Comparison of ENCODE assay signal across 8 mouse cellular contexts in genomic region chr4:40301076-40301789, GRCm38 (mm10). TPM values are rescaled to one million over a fixed set of nuclear protein-coding genes. Genes with fewer than 3 reads are reported as not detected.
A peak's percentile ranks its signal among the peaks of the same experiment; 100 is the strongest.
DNase-seq lines count a peak whose midpoint lies in the region; ATAC-seq and TF ChIP-seq lines count a peak whose summit lies in the region.

No protein-coding gene starts in this region.

- WGBS in forebrain, embryonic 13.5 days: 16% methylated on average over 16 of the region's 16 CpGs
- WGBS in large intestine, adult 2 months: 7% methylated on average over 16 of the region's 16 CpGs
- 6% methylated on average over 16 of the region's 16 CpGs for WGBS in liver, embryonic 16.5 days (ENCODE audit: insufficient replicate concordance)
- WGBS in neural tube, embryonic 12.5 days: 16% methylated on average over 16 of the region's 16 CpGs
- WGBS in stomach, postnatal 0 days: 9% methylated on average over 16 of the region's 16 CpGs

- H3K9ac ChIP-seq in CH12.LX (ENCODE audit: insufficient read depth, low read depth): no peak overlapping the region
- H3K9ac ChIP-seq in forebrain, embryonic 13.5 days: no peak overlapping the region
- no peak overlapping the region for H3K9ac ChIP-seq in liver, embryonic 16.5 days (ENCODE audit: low read depth, low read length)
- no peak overlapping the region for H3K9ac ChIP-seq in neural tube, embryonic 12.5 days
- no peak overlapping the region for H3K9ac ChIP-seq in stomach, postnatal 0 days (ENCODE audit: low read length)

- no peaks in the 10 kb centered on the region for H3K36me3 ChIP-seq in CH12.LX (replicated peaks in 1 of 2; ENCODE audit: control insufficient read depth in 1 of 2, insufficient read depth in 1 of 2, low read length in 1 of 2)
- H3K36me3 ChIP-seq in forebrain, embryonic 13.5 days (ENCODE audit: poor library complexity, severe bottlenecking): no peaks in the 10 kb centered on the region
- H3K36me3 ChIP-seq in liver, embryonic 16.5 days (ENCODE audit: control insufficient read depth, insufficient read depth): no peaks in the 10 kb centered on the region
- H3K36me3 ChIP-seq in neural tube, embryonic 12.5 days: no peaks in the 10 kb centered on the region
- H3K36me3 ChIP-seq in stomach, postnatal 0 days (ENCODE audit: control insufficient read depth, insufficient read depth, low read length): no peaks in the 10 kb centered on the region

- in situ Hi-C loops in CH12.LX (cut with MboI; ENCODE audit: low pct_ligation_motif_present, low pct_unique_long_range_greater_than_20kb, low sequenced_read_pairs): no loop called here

- no peaks in the 10 kb centered on the region for H3K79me2 ChIP-seq in CH12.LX (replicated peaks; ENCODE audit: control insufficient read depth, extremely low read depth, insufficient read depth, poor library complexity, severe bottlenecking)

- TF ChIP-seq EP300 in CH12.LX (IDR thresholded peaks at IDR 0.05; ENCODE audit: low read length): 0 out of 2 replicates have a peak, but pooled peaks have one; percentile 16
- TF ChIP-seq EP300 in stomach, postnatal 0 days (optimal IDR thresholded peaks at IDR 0.05): no peak

- intact Hi-C loops in heart, postnatal 14 days (cut with DNase I): loop anchor here (1.0 kb wide), 1 partner anchor 381 kb away; no protein-coding TSS in a partner anchor

- no peak overlapping the region for H3K27ac ChIP-seq in CH12.LX (ENCODE audit: insufficient read depth, low read depth)
- H3K27ac ChIP-seq in forebrain, embryonic 13.5 days: no peak overlapping the region
- H3K27ac ChIP-seq in liver, embryonic 16.5 days (ENCODE audit: low read length): no peak overlapping the region
- H3K27ac ChIP-seq in neural tube, embryonic 12.5 days: no peak overlapping the region
- H3K27ac ChIP-seq in stomach, postnatal 0 days (replicated peaks): no peak overlapping the region

- TF ChIP-seq POLR2A in CH12.LX (IDR thresholded peaks at IDR 0.05; ENCODE audit: low read depth, low read length): no peak

- H3K4me1 ChIP-seq in CH12.LX (ENCODE audit: control insufficient read depth in 1 of 2, insufficient read depth in 2 of 2): peaks cover 0 to 10% of the 10 kb centered on the region in 2 experiments; a peak in 2 of 4 replicates
- H3K4me1 ChIP-seq in forebrain, embryonic 13.5 days: no peaks in the 10 kb centered on the region
- no peaks in the 10 kb centered on the region for H3K4me1 ChIP-seq in liver, embryonic 16.5 days (ENCODE audit: control insufficient read depth, low read depth, low read length)
- no peaks in the 10 kb centered on the region for H3K4me1 ChIP-seq in neural tube, embryonic 12.5 days
- no peaks in the 10 kb centered on the region for H3K4me1 ChIP-seq in stomach, postnatal 0 days (replicated peaks; ENCODE audit: control insufficient read depth, insufficient read depth)

- DNase-seq in CH12.LX (ENCODE audit: extremely low read depth): peak; percentile 78
- DNase-seq in c-Kit-positive CD71-positive TER-119-negative erythroid progenitor cells, embryonic 14.5 days (ENCODE audit: low read depth): peak; percentile 70
- peak; percentile 69 to 81 for DNase-seq in heart, postnatal 14 days
- DNase-seq in large intestine, adult 2 months (ENCODE audit: low read depth, low spot score): peak; percentile 43
- peak; percentile 74 for DNase-seq in stomach, postnatal 0 days (ENCODE audit: low spot score)

- peaks cover 8% of the 10 kb centered on the region for H3K27me3 ChIP-seq in CH12.LX (replicated peaks)
- 0 out of 2 replicates have a peak, but pooled peaks cover 3% of the 10 kb centered on the region for H3K27me3 ChIP-seq in forebrain, embryonic 13.5 days
- H3K27me3 ChIP-seq in liver, embryonic 16.5 days (ENCODE audit: control insufficient read depth, insufficient read depth, low read depth, low read length): no peaks in the 10 kb centered on the region
- H3K27me3 ChIP-seq in neural tube, embryonic 12.5 days (replicated peaks): no peaks in the 10 kb centered on the region
- no peaks in the 10 kb centered on the region for H3K27me3 ChIP-seq in stomach, postnatal 0 days (ENCODE audit: control insufficient read depth, insufficient read depth, low read length)

- dilution Hi-C loops in CH12.LX (cut with MboI; ENCODE audit: extremely low pct_ligation_motif_present, extremely low pct_unique_long_range_greater_than_20kb, low sequenced_read_pairs): no loop called here

- peak overlapping the region; percentile 63; the same call in 1 of the 2 replicates for H3K4me2 ChIP-seq in CH12.LX (ENCODE audit: insufficient read depth, low read depth, poor library complexity, severe bottlenecking)
- H3K4me2 ChIP-seq in forebrain, embryonic 13.5 days: peak overlapping the region; percentile 44
- peak overlapping the region; percentile 40 for H3K4me2 ChIP-seq in liver, embryonic 16.5 days (ENCODE audit: low read depth, low read length)
- H3K4me2 ChIP-seq in neural tube, embryonic 12.5 days (replicated peaks): peak overlapping the region; percentile 30
- H3K4me2 ChIP-seq in stomach, postnatal 0 days (replicated peaks; ENCODE audit: low read depth): peak overlapping the region; percentile 42

- H3K4me3 ChIP-seq in CH12.LX (replicated peaks in 1 of 3; ENCODE audit: low read depth in 2 of 3, low read length in 2 of 3, poor library complexity in 1 of 3): no peak overlapping the region
- H3K4me3 ChIP-seq in forebrain, embryonic 13.5 days: no peak overlapping the region
- H3K4me3 ChIP-seq in liver, embryonic 16.5 days (ENCODE audit: low read depth, low read length): no peak overlapping the region; the same call in 1 of the 2 replicates
- no peak overlapping the region for H3K4me3 ChIP-seq in neural tube, embryonic 12.5 days
- no peak overlapping the region for H3K4me3 ChIP-seq in stomach, postnatal 0 days (ENCODE audit: low read depth, low read length)

- peaks cover 2% of the 10 kb centered on the region for H3K9me3 ChIP-seq in CH12.LX (replicated peaks; ENCODE audit: low read length)
- H3K9me3 ChIP-seq in forebrain, embryonic 13.5 days (replicated peaks): no peaks in the 10 kb centered on the region
- no peaks in the 10 kb centered on the region for H3K9me3 ChIP-seq in liver, embryonic 16.5 days (replicated peaks; ENCODE audit: control insufficient read depth, low read length)
- H3K9me3 ChIP-seq in neural tube, embryonic 12.5 days: no peaks in the 10 kb centered on the region
- H3K9me3 ChIP-seq in stomach, postnatal 0 days (ENCODE audit: control insufficient read depth, low read length): no peaks in the 10 kb centered on the region

- peak; percentile 89 for ATAC-seq in forebrain, embryonic 13.5 days
- ATAC-seq in liver, embryonic 16.5 days (ENCODE audit: low read depth): peak; percentile 24; the same call in 1 of the 2 replicates
- ATAC-seq in neural tube, embryonic 12.5 days (ENCODE audit: low FRiP score, low read depth): peak; percentile 78
- peak; percentile 71 for ATAC-seq in stomach, postnatal 0 days (ENCODE audit: low FRiP score, low TSS enrichment)

- peak; percentile 84 for TF ChIP-seq RAD21 in CH12.LX (IDR thresholded peaks at IDR 0.05; ENCODE audit: low read depth, low read length)

- TF ChIP-seq CTCF in CH12.LX (conservative IDR thresholded peaks at IDR 0.05 in 1 of 2, IDR thresholded peaks at IDR 0.05 in 1 of 2; ENCODE audit: low read depth in 2 of 2, low read length in 2 of 2): peak; percentile 77 to 86
- TF ChIP-seq CTCF in stomach, postnatal 0 days (IDR thresholded peaks at IDR 0.05; ENCODE audit: low read depth): peak; percentile 94

TF ChIP-seq in CH12.LX, 34 proteins besides CTCF, POLR2A, EP300 and RAD21 (continues in another document):
- TF ChIP-seq MYC (IDR thresholded peaks at IDR 0.05; ENCODE audit: low read depth, low read length): peak; percentile 78; the same call in 1 of the 2 replicates
- TF ChIP-seq ETS1 (conservative IDR thresholded peaks at IDR 0.05; ENCODE audit: low read depth, low read length): no peak; the same call in 1 of the 2 replicates
- no peak for TF ChIP-seq ZNF384 (IDR thresholded peaks at IDR 0.05; ENCODE audit: low read depth, low read length)
- no peak for TF ChIP-seq KAT2A (IDR thresholded peaks at IDR 0.05; ENCODE audit: insufficient replicate concordance, low read length)
- TF ChIP-seq NRF1 (IDR thresholded peaks at IDR 0.05; ENCODE audit: low read depth, low read length): 0 out of 2 replicates have a peak, but pooled peaks have one; percentile 12
- no peak for TF ChIP-seq ZC3H11A (IDR thresholded peaks at IDR 0.05; ENCODE audit: low read depth, low read length)

RNA-seq across cellular contexts. Expression of gene Ndufb6, which starts 22.0 kb away (rescaled TPM):
- 205 and 227 TPM in 2 replicates for total RNA-seq in CH12.LX (2012; rRNA removed)
- total RNA-seq in CH12.LX (2014; rRNA removed): 222 and 253 TPM in 2 replicates
- polyA plus RNA-seq in CH12.LX (2012; ENCODE audit: insufficient read length, low read depth): 144 and 159 TPM in 2 replicates
- polyA plus RNA-seq in forebrain, embryonic 13.5 days (2015; fragmentation: Nextera tagmentation; extraction: Ambion mirVana): 306 and 322 TPM in 2 replicates
- total RNA-seq in heart, postnatal 14 days (2021): 100 to 1,000 TPM; 448 to 463 TPM
- 94.9 and 97.0 TPM in 2 replicates for polyA plus RNA-seq in large intestine, adult 2 months (2012; rRNA removed)
- 142 and 153 TPM in 2 replicates for polyA plus RNA-seq in liver, embryonic 16.5 days (2015; fragmentation: Nextera tagmentation; extraction: Ambion mirVana)
- polyA plus RNA-seq in neural tube, embryonic 12.5 days (2016; fragmentation: Nextera tagmentation; extraction: Ambion mirVana): 287 and 291 TPM in 2 replicates
- 354 and 360 TPM in 2 replicates for polyA plus RNA-seq in stomach, postnatal 0 days (2015; fragmentation: Nextera tagmentation; extraction: Ambion mirVana)

RNA-seq across cellular contexts. Expression of gene Topors, which starts 31.6 kb away (rescaled TPM):
- 23.1 and 28.7 TPM in 2 replicates for total RNA-seq in CH12.LX (2012; rRNA removed)
- total RNA-seq in CH12.LX (2014; rRNA removed): 36.1 and 39.7 TPM in 2 replicates
- 38.9 and 43.8 TPM in 2 replicates for polyA plus RNA-seq in CH12.LX (2012; ENCODE audit: insufficient read length, low read depth)
- 41.1 and 41.6 TPM in 2 replicates for polyA plus RNA-seq in forebrain, embryonic 13.5 days (2015; fragmentation: Nextera tagmentation; extraction: Ambion mirVana)
- 10 to 100 TPM; 12.1 to 12.3 TPM for total RNA-seq in heart, postnatal 14 days (2021)
- polyA plus RNA-seq in large intestine, adult 2 months (2012; rRNA removed): 2.8 and 4.2 TPM in 2 replicates
- 11.2 and 12.0 TPM in 2 replicates for polyA plus RNA-seq in liver, embryonic 16.5 days (2015; fragmentation: Nextera tagmentation; extraction: Ambion mirVana)
- 43.2 and 43.4 TPM in 2 replicates for polyA plus RNA-seq in neural tube, embryonic 12.5 days (2016; fragmentation: Nextera tagmentation; extraction: Ambion mirVana)
- 16.3 and 16.8 TPM in 2 replicates for polyA plus RNA-seq in stomach, postnatal 0 days (2015; fragmentation: Nextera tagmentation; extraction: Ambion mirVana)

RNA-seq across cellular contexts. Expression of gene Smim27, which starts 31.9 kb away (rescaled TPM):
- total RNA-seq in CH12.LX (2012; rRNA removed) (6.5 and 7.8 TPM in 2 replicates), CH12.LX (2014; rRNA removed) (1.6 and 2.2 TPM in 2 replicates)
- 7.2 and 9.7 TPM in 2 replicates for polyA plus RNA-seq in CH12.LX (2012; ENCODE audit: insufficient read length, low read depth)
- 31.6 and 32.4 TPM in 2 replicates for polyA plus RNA-seq in forebrain, embryonic 13.5 days (2015; fragmentation: Nextera tagmentation; extraction: Ambion mirVana)
- 10 to 100 TPM; 28.2 to 42.4 TPM for total RNA-seq in heart, postnatal 14 days (2021)
- 9.0 and 10.6 TPM in 2 replicates for polyA plus RNA-seq in large intestine, adult 2 months (2012; rRNA removed)
- 13.7 and 17.4 TPM in 2 replicates for polyA plus RNA-seq in liver, embryonic 16.5 days (2015; fragmentation: Nextera tagmentation; extraction: Ambion mirVana)
- polyA plus RNA-seq in neural tube, embryonic 12.5 days (2016; fragmentation: Nextera tagmentation; extraction: Ambion mirVana): 23.0 and 24.0 TPM in 2 replicates
- 49.8 and 50.3 TPM in 2 replicates for polyA plus RNA-seq in stomach, postnatal 0 days (2015; fragmentation: Nextera tagmentation; extraction: Ambion mirVana)

Comparison
In these comparisons a context has a peak if more than half of its experiments do, and no peak if none do; other contexts are left out.
1. ATAC-seq: peak in every context shown above with its lines; median percentile 89 in forebrain, embryonic 13.5 days; 78 in neural tube, embryonic 12.5 days; 71 in stomach, postnatal 0 days; 24 in liver, embryonic 16.5 days.